Mouse (Mus musculus): Measurements from ENCODE around the gene Oaz1.
A peak's percentile ranks its signal among the peaks of the same experiment; 100 is the strongest.
"Not testable (repeated sequence)": the region's sequence is repeated elsewhere in the genome, so short reads cannot be mapped to it uniquely, and the experiment has no call there.

Gene Oaz1

GRCm38 (mm10) chr10:80823847-80824643 is 2.4 kb upstream of the Oaz1 start:
- DNase-seq = no peak

DNA sequence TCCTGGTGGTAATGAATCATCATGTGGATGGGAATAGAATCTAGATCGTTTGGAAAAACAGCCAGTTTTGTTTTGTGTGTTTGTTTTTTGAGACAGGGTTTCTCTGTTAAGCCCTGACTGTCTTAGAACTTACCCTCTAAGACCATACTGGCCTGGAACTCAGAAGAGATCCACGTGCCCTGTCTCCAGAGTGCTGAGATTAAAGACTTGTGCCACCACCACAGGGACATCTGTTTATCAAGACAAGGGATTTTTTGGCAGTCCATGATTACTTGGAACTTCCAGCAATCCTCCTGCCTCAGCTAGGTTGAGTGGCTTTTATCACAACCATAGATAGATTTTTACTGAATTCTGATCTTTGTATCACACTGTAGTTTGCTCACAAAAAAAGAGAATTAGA is 1.6 kb upstream of the Oaz1 start:
- no peak for DNase-seq

GRCm38 (mm10) chr10:80827063-80827869 is 810 bp downstream of the Oaz1 start:
- DNase-seq = no peak

DNA sequence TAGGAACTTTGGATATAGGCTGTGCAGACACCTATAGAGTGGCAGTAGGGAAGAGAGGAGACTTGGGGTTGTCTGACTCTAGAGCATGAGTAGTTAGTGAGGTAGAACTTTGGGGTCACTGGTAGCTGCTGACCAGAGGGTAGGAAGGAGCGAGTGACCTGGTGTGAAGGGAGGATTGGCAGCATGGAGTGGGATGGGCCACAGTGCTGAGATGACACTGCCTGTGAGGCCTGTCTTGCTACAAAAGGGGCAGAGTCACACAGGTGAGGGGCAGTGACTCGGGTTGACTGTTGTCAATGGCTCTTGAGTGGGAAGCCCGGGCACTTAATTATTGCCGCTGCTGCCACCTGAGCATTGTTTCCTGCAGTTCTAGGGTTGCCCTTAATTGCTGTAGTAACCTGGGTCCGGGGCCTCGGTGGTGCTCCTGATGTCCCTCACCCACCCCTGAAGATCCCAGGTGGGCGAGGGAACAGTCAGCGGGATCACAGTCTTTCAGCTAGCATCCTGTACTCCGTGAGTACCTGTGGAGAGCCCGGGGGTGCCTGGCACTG is 1.5 kb downstream of the Oaz1 start:
- no peak for DNase-seq

DNA sequence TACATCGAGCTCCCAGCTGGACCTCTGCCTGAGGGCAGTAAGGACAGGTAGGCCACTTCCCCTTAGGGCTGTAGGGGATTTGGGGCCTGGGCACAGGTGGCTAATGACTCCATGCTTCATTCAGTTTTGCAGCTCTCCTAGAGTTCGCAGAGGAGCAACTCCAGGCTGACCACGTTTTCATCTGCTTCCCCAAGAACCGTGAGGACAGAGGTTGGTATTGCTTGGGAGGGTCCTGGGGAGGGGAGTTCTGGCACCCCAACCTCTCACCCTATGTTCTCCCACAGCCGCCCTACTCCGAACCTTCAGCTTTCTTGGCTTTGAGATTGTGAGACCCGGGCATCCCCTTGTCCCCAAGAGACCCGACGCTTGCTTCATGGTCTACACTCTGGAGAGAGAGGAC is 2.1 kb downstream of the Oaz1 start:
- not testable (repeated sequence) for DNase-seq

DNA sequence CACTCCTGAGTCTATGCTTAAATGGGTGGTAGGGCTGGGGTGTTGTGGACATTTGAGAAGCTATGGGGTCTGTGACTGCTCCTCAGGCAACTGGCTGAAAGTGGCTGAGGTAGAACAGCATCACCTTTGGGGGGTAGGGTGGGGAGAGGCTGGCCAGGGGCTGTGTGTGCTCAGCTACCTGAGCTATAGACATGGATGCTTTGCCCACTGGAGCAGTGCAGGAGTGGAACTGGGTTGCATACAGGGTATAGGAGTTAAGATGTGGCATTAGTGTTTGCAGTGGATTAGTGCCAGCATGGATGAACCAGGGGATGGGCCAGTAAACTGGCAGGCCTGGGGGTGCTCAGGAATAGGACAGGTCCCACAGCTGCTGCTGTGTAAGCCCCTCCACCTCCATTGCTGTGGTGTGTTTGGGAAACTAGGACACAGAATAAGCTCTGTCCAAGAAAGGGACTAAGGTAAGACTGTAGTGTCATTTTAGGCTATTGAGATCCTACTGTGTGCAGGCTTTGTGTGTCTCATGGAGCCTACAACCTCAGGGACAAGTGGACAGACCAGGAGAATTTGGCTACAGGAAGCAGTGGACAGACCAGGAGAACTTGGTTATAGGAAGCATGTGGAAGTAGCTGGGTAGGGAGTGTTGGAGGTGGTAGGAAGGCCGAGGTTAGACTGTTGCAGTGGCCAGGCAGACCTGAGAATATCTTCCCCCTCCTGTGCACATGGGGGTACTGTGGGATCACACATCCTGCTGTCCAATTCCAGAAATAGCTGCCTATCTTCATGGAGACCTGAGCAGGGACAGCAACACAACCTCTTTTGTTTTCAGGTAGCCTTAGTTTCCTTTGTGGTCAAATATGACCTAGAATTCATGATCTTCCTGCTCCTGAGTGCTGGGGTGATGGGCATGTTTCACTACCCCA is 3.2 kb downstream of the Oaz1 start:
- DNase-seq = no peak

DNA sequence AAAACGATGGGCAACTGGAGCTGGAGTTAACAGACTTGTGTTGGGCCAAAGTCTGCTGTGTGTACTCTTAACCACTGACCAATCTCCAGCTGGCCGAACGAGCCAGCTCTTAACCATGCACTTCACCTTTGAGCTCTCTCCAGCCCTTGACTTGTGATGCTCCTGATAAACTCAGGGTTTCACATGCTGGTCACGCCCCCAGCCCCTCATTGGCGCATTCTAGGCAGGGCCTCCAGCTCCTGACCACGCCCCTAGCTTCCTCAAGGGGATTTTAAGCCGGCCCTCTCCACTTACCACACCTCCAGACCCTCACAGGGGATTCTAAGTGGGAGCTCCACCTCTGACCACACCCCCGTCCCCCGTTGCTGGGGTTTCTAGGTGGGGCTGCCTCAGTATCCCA is 4.7 kb downstream of the Oaz1 start:
- DNase-seq = no peak

GRCm38 (mm10) chr10:80832818-80833217 is 6.4 kb downstream of the Oaz1 start:
- DNase-seq = no peak

DNA sequence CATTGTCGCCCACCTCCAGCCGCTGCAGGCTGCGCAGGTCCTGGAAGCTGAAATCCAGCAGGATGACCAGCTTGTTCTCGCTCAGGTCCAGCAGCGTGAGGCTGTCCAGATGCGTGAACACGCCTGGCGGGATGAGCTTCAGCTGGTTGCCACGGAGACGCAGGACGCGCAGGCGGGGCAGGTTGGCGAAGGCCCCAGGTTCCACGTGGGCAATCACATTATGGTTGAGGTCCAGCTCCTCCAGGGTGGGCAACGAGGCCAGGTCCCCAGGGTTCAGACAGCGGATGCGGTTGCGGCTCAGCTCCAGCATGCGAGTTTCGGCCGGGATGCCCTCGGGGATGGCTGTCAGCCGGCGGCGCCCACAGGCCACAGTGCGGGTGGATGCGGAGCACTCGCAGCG is 9.2 kb downstream of the Oaz1 start:
- DNase-seq = no peak

DNA sequence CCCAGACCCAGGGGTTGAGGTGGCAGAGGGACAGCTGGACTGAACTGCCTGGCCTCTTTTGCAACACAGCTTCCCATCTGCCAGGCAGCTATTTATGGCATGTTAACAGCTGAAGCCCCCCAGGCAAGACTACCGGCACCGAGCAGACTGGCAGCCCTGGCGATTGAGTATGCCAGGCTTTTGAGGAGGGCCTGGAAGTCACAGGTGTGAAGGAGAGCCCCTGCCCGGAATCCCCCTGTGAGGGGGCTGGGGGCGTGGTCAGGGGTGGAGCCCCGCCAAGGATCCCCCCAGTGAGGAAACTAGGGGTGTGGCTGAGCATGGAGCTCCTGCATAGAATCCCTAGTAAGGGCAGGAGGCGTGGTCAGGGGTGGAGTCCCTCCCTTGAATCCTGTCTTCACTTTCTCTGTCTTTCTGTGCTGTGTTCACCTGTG is 10.5 kb downstream of the Oaz1 start:
- no peak for DNase-seq

DNA sequence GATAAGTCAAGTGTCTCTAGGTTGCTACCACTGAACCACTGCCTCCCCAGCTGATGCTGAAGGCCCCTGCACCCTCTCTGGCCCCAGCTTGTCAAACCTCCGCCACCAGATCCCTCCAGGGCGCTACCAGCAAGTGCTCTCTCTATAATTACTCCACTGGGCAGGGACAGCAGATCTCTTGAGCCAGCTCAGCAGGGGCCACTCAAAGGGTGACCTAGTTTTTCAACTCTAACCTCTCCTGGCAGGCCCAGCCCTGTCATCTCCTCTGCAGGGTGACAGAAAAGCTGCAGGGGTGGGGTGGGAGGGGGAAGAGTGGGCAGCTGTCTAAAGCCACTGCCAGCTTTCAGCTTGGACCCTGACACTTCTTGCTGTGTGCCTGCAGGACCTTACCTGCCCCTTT is 11.4 kb downstream of the Oaz1 start:
- no peak for DNase-seq

GRCm38 (mm10) chr10:80838346-80838912 is 12.0 kb downstream of the Oaz1 start:
- no peak for DNase-seq

DNA sequence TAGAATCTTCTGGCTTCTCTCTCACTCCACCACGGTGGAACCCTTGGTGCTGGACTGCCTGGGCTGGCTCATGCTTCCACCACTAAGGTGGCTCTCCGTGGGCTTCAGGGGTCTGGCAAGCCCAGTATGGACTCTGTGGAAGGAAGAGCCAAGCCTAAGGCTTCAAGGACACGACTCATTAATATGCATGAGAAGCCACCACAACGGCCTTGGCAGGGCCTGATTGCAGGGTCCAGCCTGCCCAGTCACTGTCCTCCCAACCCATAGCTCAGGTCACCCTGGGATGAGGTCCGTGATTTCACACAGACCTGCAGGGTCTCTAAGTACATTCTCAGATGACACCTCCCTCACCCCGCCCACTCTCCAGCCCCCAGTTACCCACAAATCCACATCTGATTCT is 13.4 kb downstream of the Oaz1 start:
- DNase-seq = no peak

DNA sequence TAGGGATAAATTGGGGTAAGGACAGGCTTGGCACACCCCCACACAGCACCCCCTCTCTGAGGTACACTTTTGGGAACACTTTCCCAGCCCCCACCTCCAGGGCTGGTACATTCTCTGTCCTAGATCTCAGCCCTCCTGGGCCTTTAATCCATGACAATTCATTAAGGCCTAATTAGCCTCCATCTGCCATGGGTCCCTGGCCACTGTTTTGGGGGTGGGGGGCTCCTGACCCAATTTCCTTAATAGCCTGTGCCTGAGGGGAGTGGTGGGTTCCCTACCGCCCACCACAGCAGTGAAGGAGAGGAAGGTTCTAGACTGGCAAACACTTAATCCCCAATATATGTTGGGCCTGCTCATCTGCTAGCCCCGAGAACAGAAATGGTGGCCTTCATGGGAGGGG is 15.2 kb downstream of the Oaz1 start:
- no peak for DNase-seq

GRCm38 (mm10) chr10:80842334-80842733 is 15.9 kb downstream of the Oaz1 start:
- DNase-seq = no peak

DNA sequence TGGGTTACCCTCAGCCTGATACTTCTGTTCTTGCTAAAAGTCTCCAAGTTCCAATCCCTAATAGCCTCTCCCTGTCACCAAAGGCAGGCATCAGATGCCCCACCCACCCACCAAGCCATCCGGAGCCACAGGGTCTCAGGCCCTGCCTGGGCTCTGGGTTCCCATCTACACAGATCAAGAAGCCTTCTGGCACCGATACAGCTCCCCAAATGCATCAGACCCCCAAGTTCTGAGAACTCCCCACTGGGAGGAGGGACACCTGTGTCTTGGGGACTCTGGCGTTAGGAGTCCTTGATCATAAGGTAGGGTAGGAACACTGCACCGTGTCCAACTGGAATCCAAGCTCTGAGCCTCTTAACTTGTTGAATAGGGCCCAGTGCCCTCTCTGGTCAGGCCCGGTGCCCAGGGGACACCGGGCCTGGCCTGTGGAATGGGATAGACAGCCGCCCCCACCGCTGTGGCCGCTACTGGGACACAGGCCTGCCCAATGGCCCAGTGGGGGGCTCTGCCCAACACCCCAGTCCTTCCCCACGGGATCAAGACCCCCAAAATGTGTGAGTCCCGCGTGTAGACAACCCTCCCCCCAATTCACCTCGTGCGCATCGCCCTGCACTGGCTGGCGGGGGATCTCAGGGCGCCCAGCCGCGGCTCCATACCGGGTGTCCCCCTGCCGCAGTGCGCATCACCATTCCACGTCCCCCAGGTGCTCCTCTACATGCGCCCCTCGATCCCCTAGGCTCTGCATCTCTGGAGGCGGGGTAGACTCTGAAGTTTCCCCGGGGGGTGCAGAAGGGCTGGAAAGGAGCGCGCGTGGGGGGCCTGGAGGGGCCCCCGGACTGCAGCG is 16.9 kb downstream of the Oaz1 start:
- DNase-seq = no peak

DNA sequence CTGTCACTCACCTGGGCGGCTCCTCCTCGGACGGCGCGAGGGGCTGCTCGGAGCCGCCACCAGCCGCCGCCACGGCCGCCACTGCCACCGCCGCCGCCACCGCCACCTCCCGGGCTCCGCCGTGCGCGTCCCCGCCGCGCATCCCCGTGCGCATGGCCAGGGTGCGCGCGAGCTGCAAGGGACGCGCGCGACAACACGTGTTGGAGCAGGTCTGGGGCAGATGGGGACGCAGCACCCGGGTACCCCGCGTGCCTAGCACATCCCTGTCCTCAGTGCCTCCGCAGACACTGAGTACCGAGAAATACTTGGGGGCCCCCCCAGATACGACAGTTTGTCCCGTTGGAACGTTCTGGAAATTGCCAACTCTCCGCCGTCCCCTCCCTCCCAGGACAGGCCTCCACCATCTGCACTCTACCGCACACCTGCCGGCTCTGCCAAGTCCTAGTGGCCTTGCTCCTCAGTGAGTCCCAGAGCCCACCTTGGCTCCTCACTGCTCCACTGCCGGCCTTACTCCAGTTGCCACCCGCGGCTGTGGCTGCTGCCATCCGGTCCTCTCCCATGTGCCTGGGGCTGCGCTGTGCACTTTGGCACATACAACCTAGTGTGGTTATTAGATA is 17.6 kb downstream of the Oaz1 start, which contains the start of gene Lingo3:
Lingo3 (minus strand) TSS at position 109 of the 617 bp plus-strand sequence.
- peak; percentile 72 for DNase-seq

GRCm38 (mm10) chr10:80845055-80845693 is 18.7 kb downstream of the Oaz1 start:
- no peak for DNase-seq

DNA sequence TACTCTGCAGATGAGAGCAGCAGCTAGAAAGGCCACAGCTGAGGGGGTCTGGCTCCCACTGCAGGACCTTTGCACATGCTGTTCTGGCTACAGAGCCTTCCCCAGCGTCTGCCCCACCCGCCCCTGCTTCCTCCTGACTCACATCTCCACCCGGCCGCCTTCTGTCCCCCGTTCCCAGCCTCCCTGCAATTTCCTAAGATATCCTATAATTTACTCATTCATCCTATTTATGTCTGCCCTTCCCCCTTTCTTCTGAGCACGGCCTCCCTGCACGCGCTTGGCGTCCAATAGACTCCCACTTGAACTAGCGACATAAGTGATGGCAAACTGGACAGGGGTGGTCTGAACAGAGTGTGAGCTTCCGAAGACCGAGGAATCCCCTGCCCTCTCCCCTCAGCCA is 19.3 kb downstream of the Oaz1 start:
- no peak for DNase-seq

DNA sequence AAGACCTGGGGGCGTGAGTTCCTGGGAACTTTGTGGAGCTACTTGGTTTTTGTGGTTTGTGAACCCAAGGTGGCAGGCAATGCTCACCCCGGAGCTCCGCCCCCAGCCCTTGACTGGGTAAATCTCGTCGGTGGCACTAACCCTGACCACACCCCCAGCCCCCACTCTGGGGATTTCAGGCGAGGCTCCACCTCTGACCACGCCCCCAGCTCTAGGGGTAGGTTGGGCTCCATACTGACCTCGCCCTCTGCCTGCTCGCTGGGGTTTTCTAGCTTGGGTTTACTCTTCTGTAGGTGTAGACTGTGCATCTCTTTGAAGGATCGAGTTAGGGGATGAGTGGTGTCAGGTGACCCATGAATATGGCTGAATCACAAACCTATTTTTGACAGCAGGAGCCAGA is 22.1 kb downstream of the Oaz1 start:
- DNase-seq = no peak
